Mouse (Mus musculus): ENCODE measurements around the gene Nme7. TPM values are rescaled to one million over a fixed set of nuclear protein-coding genes. Genes with fewer than 3 reads are reported as not detected.

Nme7 gene
- polyA plus RNA-seq, 1 experiment from 2014 or later: 30.4 TPM

- Histone ChIP-seq H3K27me3 (ENCODE audit: control insufficient read depth, insufficient read depth, low read length) (no peaks in the 10 kb centered on the region), H3K27ac (ENCODE audit: low read depth, low read length) (no peak overlapping the region), H3K4me2 (replicated peaks; ENCODE audit: low read depth, low read length) (no peak overlapping the region), H3K36me3 (ENCODE audit: control insufficient read depth, insufficient read depth, low read length) (no peaks in the 10 kb centered on the region), H3K4me1 (replicated peaks; ENCODE audit: control insufficient read depth, insufficient read depth, low read length) (no peaks in the 10 kb centered on the region), H3K9ac (ENCODE audit: low read depth, low read length) (no peak overlapping the region), H3K4me3 (ENCODE audit: low read depth, low read length) (no peak overlapping the region), H3K9me3 (ENCODE audit: control insufficient read depth, low read length) (no peaks in the 10 kb centered on the region)
- ATAC-seq (ENCODE audit: low FRiP score) (no peak), DNase-seq (ENCODE audit: low spot score) (no peak)
- 84% methylated on average over 2 of the region's 2 CpGs for WGBS
These were observed 21.0 kb downstream of the Nme7 start for GRCm38 (mm10) chr1:164324878-164325277.

- DNase-seq (ENCODE audit: low spot score) (peak; percentile 10), ATAC-seq (ENCODE audit: low FRiP score) (peak; percentile 56; the same call in 1 of the 2 replicates)
- no peaks in the 10 kb centered on the region for H3K36me3 ChIP-seq (ENCODE audit: control insufficient read depth, insufficient read depth, low read length)
- no peak overlapping the region for H3K4me2 ChIP-seq (replicated peaks; ENCODE audit: low read depth, low read length)
- H3K9me3 ChIP-seq (ENCODE audit: control insufficient read depth, low read length): no peaks in the 10 kb centered on the region
- 77% methylated on average over 6 of the region's 6 CpGs for WGBS
- no peak overlapping the region for H3K9ac ChIP-seq (ENCODE audit: low read depth, low read length)
- H3K4me3 ChIP-seq (ENCODE audit: low read depth, low read length): no peak overlapping the region
- no peaks in the 10 kb centered on the region for H3K27me3 ChIP-seq (ENCODE audit: control insufficient read depth, insufficient read depth, low read length)
- no peak overlapping the region for H3K27ac ChIP-seq (ENCODE audit: low read depth, low read length)
- H3K4me1 ChIP-seq (replicated peaks; ENCODE audit: control insufficient read depth, insufficient read depth, low read length): no peaks in the 10 kb centered on the region
These were observed 22.8 kb downstream of the Nme7 start for GRCm38 (mm10) chr1:164326600-164327155.

- Histone ChIP-seq H3K9me3 (ENCODE audit: control insufficient read depth, low read length) (no peaks in the 10 kb centered on the region), H3K27me3 (ENCODE audit: control insufficient read depth, insufficient read depth, low read length) (no peaks in the 10 kb centered on the region), H3K4me1 (replicated peaks; ENCODE audit: control insufficient read depth, insufficient read depth, low read length) (no peaks in the 10 kb centered on the region), H3K27ac (ENCODE audit: low read depth, low read length) (no peak overlapping the region), H3K4me3 (ENCODE audit: low read depth, low read length) (no peak overlapping the region), H3K36me3 (ENCODE audit: control insufficient read depth, insufficient read depth, low read length) (no peaks in the 10 kb centered on the region), H3K4me2 (replicated peaks; ENCODE audit: low read depth, low read length) (no peak overlapping the region), H3K9ac (ENCODE audit: low read depth, low read length) (no peak overlapping the region)
- DNase-seq (ENCODE audit: low spot score): no peak
- WGBS: 85% methylated on average over 7 of the region's 7 CpGs
- no peak for ATAC-seq (ENCODE audit: low FRiP score)
These were observed 23.8 kb downstream of the Nme7 start for GRCm38 (mm10) chr1:164327764-164328163.

- DNase-seq (ENCODE audit: low spot score) (no peak), ATAC-seq (ENCODE audit: low FRiP score) (no peak)
- WGBS: 89% methylated on average over 11 of the region's 11 CpGs
- H3K4me3 ChIP-seq (ENCODE audit: low read depth, low read length): no peak overlapping the region
- H3K4me2 ChIP-seq (replicated peaks; ENCODE audit: low read depth, low read length): no peak overlapping the region
- peaks cover 4% of the 10 kb centered on the region; the same call in 1 of the 2 replicates for H3K36me3 ChIP-seq (ENCODE audit: control insufficient read depth, insufficient read depth, low read length)
- H3K27ac ChIP-seq (ENCODE audit: low read depth, low read length): no peak overlapping the region
- no peaks in the 10 kb centered on the region for H3K27me3 ChIP-seq (ENCODE audit: control insufficient read depth, insufficient read depth, low read length)
- no peak overlapping the region for H3K9ac ChIP-seq (ENCODE audit: low read depth, low read length)
- H3K9me3 ChIP-seq (ENCODE audit: control insufficient read depth, low read length): no peaks in the 10 kb centered on the region
- no peaks in the 10 kb centered on the region for H3K4me1 ChIP-seq (replicated peaks; ENCODE audit: control insufficient read depth, insufficient read depth, low read length)
These were observed 28.6 kb downstream of the Nme7 start for GRCm38 (mm10) chr1:164332559-164332958.

DNA sequence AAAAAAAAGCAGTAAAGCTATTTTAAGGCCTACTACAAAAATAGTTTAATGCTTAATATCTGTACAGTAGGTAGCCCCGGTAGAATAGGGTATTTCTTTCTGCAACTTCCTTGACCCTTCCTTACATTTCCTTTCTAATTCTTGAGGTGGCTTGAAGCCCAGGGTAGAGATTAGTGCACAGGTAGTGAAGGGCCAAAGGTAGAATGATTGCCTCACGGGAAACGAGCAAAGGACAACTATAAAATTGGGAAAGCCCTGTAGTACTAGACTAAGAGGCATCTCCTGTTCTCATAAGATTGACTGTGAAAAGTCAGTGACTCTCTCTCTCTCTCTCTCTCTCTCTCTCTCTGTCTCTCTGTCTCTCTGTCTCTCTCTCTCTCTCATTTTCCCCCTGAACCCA lies 31.5 kb downstream of the Nme7 start:
- DNase-seq (ENCODE audit: low spot score): no peak
- Histone ChIP-seq H3K27me3 (ENCODE audit: control insufficient read depth, insufficient read depth, low read length) (no peaks in the 10 kb centered on the region), H3K4me2 (replicated peaks; ENCODE audit: low read depth, low read length) (no peak overlapping the region), H3K4me1 (replicated peaks; ENCODE audit: control insufficient read depth, insufficient read depth, low read length) (no peaks in the 10 kb centered on the region), H3K36me3 (ENCODE audit: control insufficient read depth, insufficient read depth, low read length) (peaks cover 4% of the 10 kb centered on the region; the same call in 1 of the 2 replicates), H3K27ac (ENCODE audit: low read depth, low read length) (no peak overlapping the region), H3K9me3 (ENCODE audit: control insufficient read depth, low read length) (no peaks in the 10 kb centered on the region), H3K4me3 (ENCODE audit: low read depth, low read length) (no peak overlapping the region), H3K9ac (ENCODE audit: low read depth, low read length) (no peak overlapping the region)
- no peak for ATAC-seq (ENCODE audit: low FRiP score)
- WGBS: 93% methylated on average over 3 of the region's 3 CpGs

DNA sequence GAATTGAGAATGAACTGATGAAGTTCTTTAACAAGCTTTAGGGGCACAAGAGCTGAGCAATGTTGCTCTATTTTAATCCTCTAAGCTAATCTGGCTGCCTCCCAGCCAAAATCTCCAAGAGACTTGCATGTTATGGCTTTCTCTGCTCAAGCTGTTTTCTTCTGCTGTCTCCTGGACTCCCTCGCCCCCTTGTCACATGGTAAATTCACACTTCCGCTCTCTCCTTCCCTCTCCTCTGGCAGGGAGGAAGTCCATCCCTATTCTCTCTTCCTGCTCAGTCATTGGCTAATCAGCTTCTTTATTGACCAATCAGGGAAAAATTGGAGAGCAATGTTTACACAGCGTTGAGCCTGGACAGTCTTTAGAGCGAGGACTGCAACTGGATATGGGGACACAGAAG lies 31.9 kb downstream of the Nme7 start:
- ATAC-seq (ENCODE audit: low FRiP score) (no peak), DNase-seq (ENCODE audit: low spot score) (no peak)
- WGBS: 91% methylated on average over 4 of the region's 4 CpGs
- no peak overlapping the region for H3K4me3 ChIP-seq (ENCODE audit: low read depth, low read length)
- H3K4me1 ChIP-seq (replicated peaks; ENCODE audit: control insufficient read depth, insufficient read depth, low read length): no peaks in the 10 kb centered on the region
- H3K9ac ChIP-seq (ENCODE audit: low read depth, low read length): no peak overlapping the region
- no peak overlapping the region for H3K4me2 ChIP-seq (replicated peaks; ENCODE audit: low read depth, low read length)
- H3K9me3 ChIP-seq (ENCODE audit: control insufficient read depth, low read length): no peaks in the 10 kb centered on the region
- H3K27ac ChIP-seq (ENCODE audit: low read depth, low read length): no peak overlapping the region
- H3K27me3 ChIP-seq (ENCODE audit: control insufficient read depth, insufficient read depth, low read length): no peaks in the 10 kb centered on the region
- H3K36me3 ChIP-seq (ENCODE audit: control insufficient read depth, insufficient read depth, low read length): peaks cover 4% of the 10 kb centered on the region; the same call in 1 of the 2 replicates

DNA sequence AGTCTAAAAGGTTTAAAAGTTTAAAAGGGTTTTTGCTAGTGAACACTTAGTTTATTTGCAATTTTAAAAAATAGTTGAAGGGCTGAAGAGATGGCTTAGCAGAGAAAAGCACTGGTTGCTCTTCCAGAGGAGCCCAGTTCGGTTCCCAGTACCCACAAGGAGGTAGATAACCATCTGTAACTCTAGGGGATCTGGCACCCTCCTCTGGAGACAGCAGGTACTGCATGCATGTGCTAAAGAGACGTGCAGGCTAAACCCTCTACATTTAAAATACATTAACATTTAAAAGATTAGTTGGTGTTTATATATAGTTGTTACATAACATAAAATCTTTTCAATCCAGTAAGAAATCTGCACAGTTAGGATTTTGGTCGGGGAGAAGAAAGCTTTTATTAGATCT lies 38.2 kb downstream of the Nme7 start:
- Histone ChIP-seq H3K27me3 (ENCODE audit: control insufficient read depth, insufficient read depth, low read length) (no peaks in the 10 kb centered on the region), H3K9me3 (ENCODE audit: control insufficient read depth, low read length) (no peaks in the 10 kb centered on the region), H3K9ac (ENCODE audit: low read depth, low read length) (no peak overlapping the region), H3K27ac (ENCODE audit: low read depth, low read length) (no peak overlapping the region), H3K36me3 (ENCODE audit: control insufficient read depth, insufficient read depth, low read length) (no peaks in the 10 kb centered on the region), H3K4me1 (replicated peaks; ENCODE audit: control insufficient read depth, insufficient read depth, low read length) (no peaks in the 10 kb centered on the region), H3K4me2 (replicated peaks; ENCODE audit: low read depth, low read length) (no peak overlapping the region), H3K4me3 (ENCODE audit: low read depth, low read length) (no peak overlapping the region)
- 87% methylated on average over 3 of the region's 3 CpGs for WGBS
- no peak for ATAC-seq (ENCODE audit: low FRiP score)
- DNase-seq (ENCODE audit: low spot score): no peak

GRCm38 (mm10) chr1:164353443-164353842 lies 49.5 kb downstream of the Nme7 start:
- ATAC-seq (ENCODE audit: low FRiP score) (peak; percentile 40; the same call in 1 of the 2 replicates), DNase-seq (ENCODE audit: low spot score) (no peak)
- Histone ChIP-seq H3K27ac (ENCODE audit: low read depth, low read length) (no peak overlapping the region), H3K4me2 (replicated peaks; ENCODE audit: low read depth, low read length) (no peak overlapping the region), H3K4me1 (replicated peaks; ENCODE audit: control insufficient read depth, insufficient read depth, low read length) (no peaks in the 10 kb centered on the region; the same call in 1 of the 2 replicates), H3K36me3 (ENCODE audit: control insufficient read depth, insufficient read depth, low read length) (no peaks in the 10 kb centered on the region), H3K9me3 (ENCODE audit: control insufficient read depth, low read length) (no peaks in the 10 kb centered on the region), H3K9ac (ENCODE audit: low read depth, low read length) (no peak overlapping the region), H3K4me3 (ENCODE audit: low read depth, low read length) (no peak overlapping the region), H3K27me3 (ENCODE audit: control insufficient read depth, insufficient read depth, low read length) (no peaks in the 10 kb centered on the region)
- 52% methylated on average over 3 of the region's 3 CpGs for WGBS

- Histone ChIP-seq H3K36me3 (ENCODE audit: control insufficient read depth, insufficient read depth, low read length) (no peaks in the 10 kb centered on the region), H3K27me3 (ENCODE audit: control insufficient read depth, insufficient read depth, low read length) (no peaks in the 10 kb centered on the region), H3K9me3 (ENCODE audit: control insufficient read depth, low read length) (no peaks in the 10 kb centered on the region), H3K4me2 (replicated peaks; ENCODE audit: low read depth, low read length) (no peak overlapping the region), H3K27ac (ENCODE audit: low read depth, low read length) (no peak overlapping the region), H3K4me3 (ENCODE audit: low read depth, low read length) (no peak overlapping the region), H3K9ac (ENCODE audit: low read depth, low read length) (no peak overlapping the region), H3K4me1 (replicated peaks; ENCODE audit: control insufficient read depth, insufficient read depth, low read length) (no peaks in the 10 kb centered on the region; the same call in 1 of the 2 replicates)
- DNase-seq (ENCODE audit: low spot score): no peak
- 79% methylated on average over 3 of the region's 3 CpGs for WGBS
- no peak for ATAC-seq (ENCODE audit: low FRiP score)
These were observed 54.1 kb downstream of the Nme7 start for GRCm38 (mm10) chr1:164357995-164358394.

All from hindbrain, embryonic 11.5 days (tissue).